Mouse (Mus musculus) R1 (cell line): Measurements from ENCODE around the gene Serpina1a.
"Not testable (repeated sequence)": the region's sequence is repeated elsewhere in the genome, so short reads cannot be mapped to it uniquely, and the experiment has no call there.

Experiments
- DNase-seq: peaks from one replicate; pipeline ENCODE4 v3.0.0-alpha.2; 2018; ENCODE audit warnings: low read depth, low spot score

The Serpina1a gene

DNA sequence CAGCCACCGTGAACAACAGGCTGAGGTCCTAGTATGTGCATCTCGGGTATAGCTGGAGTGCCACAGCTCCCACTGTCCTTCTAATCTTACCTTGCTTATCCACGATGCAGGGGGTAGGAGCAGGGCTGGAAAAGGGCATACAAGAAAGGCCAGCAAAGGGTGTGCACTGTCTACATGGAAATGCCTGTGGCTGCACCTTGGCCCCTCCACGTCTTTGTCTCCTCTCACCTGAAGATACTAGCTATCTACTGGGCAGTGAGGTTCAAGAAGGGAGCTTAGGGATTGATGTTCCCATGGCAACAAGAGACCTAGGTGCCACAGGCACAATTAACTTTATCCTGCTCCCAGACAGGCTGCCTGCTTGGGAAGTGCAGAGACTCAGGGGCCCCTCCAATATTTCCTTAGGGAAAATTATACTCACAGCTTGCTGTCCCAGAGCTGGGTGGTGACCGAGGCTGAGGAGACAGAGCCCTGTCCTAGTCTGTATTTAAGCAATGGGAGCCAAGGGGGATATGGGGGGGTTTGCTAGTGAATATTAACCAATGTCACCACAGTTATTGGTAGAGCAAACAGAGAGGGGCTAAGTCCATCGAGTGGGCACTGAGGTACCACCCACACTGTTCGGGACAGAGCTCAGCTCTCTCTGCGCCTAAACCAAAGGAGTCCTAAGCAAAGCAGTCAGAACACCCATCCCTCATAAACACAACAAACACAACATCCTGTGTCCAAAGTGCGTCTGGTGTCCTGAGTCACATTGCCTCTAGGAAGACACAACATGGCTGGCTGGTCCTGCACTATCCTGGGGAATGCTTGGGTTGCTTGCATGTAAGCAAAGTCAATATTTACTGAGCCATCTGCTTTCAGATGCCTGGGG, at the start of gene Serpina1a:
Gene Serpina1a, minus strand, starts transcription at position 462 of the 874 bp plus-strand sequence.
- DNase-seq = not testable (repeated sequence)

GRCm38 (mm10) chr12:103909181-103909580, 45.8 kb upstream of the Serpina1a start:
- DNase-seq = not testable (repeated sequence)

- not testable (repeated sequence) for DNase-seq
Observed at GRCm38 (mm10) chr12:103907746-103908145, 44.4 kb upstream of the Serpina1a start.

GRCm38 (mm10) chr12:103904837-103905340, 41.5 kb upstream of the Serpina1a start, which contains the start of gene Serpina1c:
Gene Serpina1c (minus strand): TSS chr12:103904887.
- not testable (repeated sequence) for DNase-seq

GRCm38 (mm10) chr12:103901929-103902328, 38.6 kb upstream of the Serpina1a start:
- not testable (repeated sequence) for DNase-seq

- not testable (repeated sequence) for DNase-seq
Observed at GRCm38 (mm10) chr12:103866873-103867272, 3.5 kb upstream of the Serpina1a start.

GRCm38 (mm10) chr12:103860976-103861375, 2.4 kb downstream of the Serpina1a start:
- DNase-seq = no peak

- not testable (repeated sequence) for DNase-seq
Observed at GRCm38 (mm10) chr12:103860571-103860970, 2.8 kb downstream of the Serpina1a start.

DNA sequence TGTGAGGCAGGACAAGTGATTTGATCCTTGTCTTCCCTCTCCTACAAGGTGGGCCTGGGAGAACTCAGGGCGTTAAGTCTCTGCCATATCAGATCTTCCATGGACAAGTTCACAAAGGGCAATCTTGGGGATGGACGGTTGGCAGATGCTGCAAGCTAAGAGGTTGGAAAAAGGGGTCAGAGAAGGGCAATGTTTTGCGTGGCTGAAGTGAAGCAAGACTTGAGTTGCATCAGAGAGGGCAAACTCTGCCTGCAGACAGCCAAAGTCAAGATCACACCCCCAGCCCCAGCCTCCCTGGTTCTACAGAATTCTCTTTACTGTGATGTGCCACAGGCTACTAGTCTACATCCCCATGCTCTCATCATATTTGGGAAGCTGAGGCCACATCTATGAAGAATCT, 3.8 kb downstream of the Serpina1a start:
- not testable (repeated sequence) for DNase-seq

- not testable (repeated sequence) for DNase-seq
Observed at GRCm38 (mm10) chr12:103853032-103853431, 10.3 kb downstream of the Serpina1a start.

- DNase-seq = not testable (repeated sequence)
Observed at GRCm38 (mm10) chr12:103830273-103830672, 33.1 kb downstream of the Serpina1a start, which contains the start of gene Serpina1b. Gene Serpina1b (minus strand): TSS chr12:103830373.

GRCm38 (mm10) chr12:103827661-103828372, 35.5 kb downstream of the Serpina1a start:
- not testable (repeated sequence) for DNase-seq

GRCm38 (mm10) chr12:103823826-103824225, 39.5 kb downstream of the Serpina1a start:
- DNase-seq = not testable (repeated sequence)
